8 mouse cellular contexts compared by ENCODE assay signal in genomic region chr19:54046684-54047070, GRCm38 (mm10). TPM values are rescaled to one million over a fixed set of nuclear protein-coding genes. Genes with fewer than 3 reads are reported as not detected.
DNase-seq lines count a peak whose midpoint lies in the region; ATAC-seq and TF ChIP-seq lines count a peak whose summit lies in the region.

No protein-coding gene starts in this region.

- H3K9me3 ChIP-seq in hindbrain, embryonic 12.5 days (replicated peaks), result no peaks in the 10 kb centered on the region
- no peaks in the 10 kb centered on the region for H3K9me3 ChIP-seq in midbrain, embryonic 12.5 days

- no peak for DNase-seq in layer of hippocampus, adult 2 months (ENCODE audit: low spot score in 2 of 2)
- DNase-seq in layer of hippocampus, adult 11-12 months (ENCODE audit: low spot score), result no peak
- DNase-seq in embryo, embryonic 9.5 days (ENCODE audit: extremely low spot score), result peak; percentile 33
- no peak for DNase-seq in urinary bladder, postnatal 36 days (ENCODE audit: low spot score in 2 of 2)
- no peak for DNase-seq in frontal cortex, postnatal 10 days (ENCODE audit: low spot score in 2 of 2)
- no peak for DNase-seq in layer of hippocampus, postnatal 14 days (ENCODE audit: low spot score in 2 of 2)

- ATAC-seq in hindbrain, embryonic 12.5 days (ENCODE audit: low FRiP score), result no peak
- no peak for ATAC-seq in midbrain, embryonic 12.5 days (ENCODE audit: low FRiP score, low read depth)

- H3K36me3 ChIP-seq in hindbrain, embryonic 12.5 days, result no peaks in the 10 kb centered on the region
- H3K36me3 ChIP-seq in midbrain, embryonic 12.5 days, result no peaks in the 10 kb centered on the region

- H3K9ac ChIP-seq in hindbrain, embryonic 12.5 days, result peak overlapping the region; percentile 65
- peak overlapping the region; percentile 57 for H3K9ac ChIP-seq in midbrain, embryonic 12.5 days (replicated peaks)

- peaks cover 65% of the 10 kb centered on the region for H3K27me3 ChIP-seq in hindbrain, embryonic 12.5 days
- H3K27me3 ChIP-seq in midbrain, embryonic 12.5 days, result peaks cover 67% of the 10 kb centered on the region

- 2% methylated on average over 44 of the region's 46 CpGs for WGBS in hindbrain, embryonic 12.5 days
- WGBS in midbrain, embryonic 12.5 days, result 1% methylated on average over 46 of the region's 46 CpGs

- peaks cover 34% of the 10 kb centered on the region for H3K4me1 ChIP-seq in hindbrain, embryonic 12.5 days
- H3K4me1 ChIP-seq in midbrain, embryonic 12.5 days, result peaks cover 28% of the 10 kb centered on the region

- no peak overlapping the region for H3K27ac ChIP-seq in layer of hippocampus, adult 2 months
- no peak overlapping the region for H3K27ac ChIP-seq in hindbrain, embryonic 12.5 days
- no peak overlapping the region for H3K27ac ChIP-seq in midbrain, embryonic 12.5 days (replicated peaks)

- TF ChIP-seq CTCF in layer of hippocampus, adult 2 months (conservative IDR thresholded peaks at IDR 0.05), result peak; percentile 27; the same call in 1 of the 2 replicates

- H3K4me2 ChIP-seq in hindbrain, embryonic 12.5 days (replicated peaks), result peak overlapping the region; percentile 99
- peak overlapping the region; percentile 85 for H3K4me2 ChIP-seq in midbrain, embryonic 12.5 days (replicated peaks)

- peak overlapping the region; percentile 76 for H3K4me3 ChIP-seq in layer of hippocampus, adult 2 months
- H3K4me3 ChIP-seq in hindbrain, embryonic 12.5 days, result peak overlapping the region; percentile 57
- H3K4me3 ChIP-seq in midbrain, embryonic 12.5 days, result peak overlapping the region; percentile 45

RNA-seq across cellular contexts. Expression of gene Adra2a, which starts 2.7 kb away (rescaled TPM):
- 10 to 100 TPM; 10.3 to 12.0 TPM for total RNA-seq in layer of hippocampus, adult 2 months (2021)
- polyA plus RNA-seq in hindbrain, embryonic 12.5 days (2016; fragmentation: Nextera tagmentation; extraction: Ambion mirVana), result 4.1 and 4.9 TPM in 2 replicates
- 2.3 and 3.1 TPM in 2 replicates for polyA plus RNA-seq in midbrain, embryonic 12.5 days (2016; fragmentation: Nextera tagmentation; extraction: Ambion mirVana)
- 10 to 100 TPM; 13.6 to 14.5 TPM for total RNA-seq in layer of hippocampus, postnatal 14 days (2021)
